Comparison of ENCODE assay signal across 8 mouse cellular contexts in the genomic region with DNA sequence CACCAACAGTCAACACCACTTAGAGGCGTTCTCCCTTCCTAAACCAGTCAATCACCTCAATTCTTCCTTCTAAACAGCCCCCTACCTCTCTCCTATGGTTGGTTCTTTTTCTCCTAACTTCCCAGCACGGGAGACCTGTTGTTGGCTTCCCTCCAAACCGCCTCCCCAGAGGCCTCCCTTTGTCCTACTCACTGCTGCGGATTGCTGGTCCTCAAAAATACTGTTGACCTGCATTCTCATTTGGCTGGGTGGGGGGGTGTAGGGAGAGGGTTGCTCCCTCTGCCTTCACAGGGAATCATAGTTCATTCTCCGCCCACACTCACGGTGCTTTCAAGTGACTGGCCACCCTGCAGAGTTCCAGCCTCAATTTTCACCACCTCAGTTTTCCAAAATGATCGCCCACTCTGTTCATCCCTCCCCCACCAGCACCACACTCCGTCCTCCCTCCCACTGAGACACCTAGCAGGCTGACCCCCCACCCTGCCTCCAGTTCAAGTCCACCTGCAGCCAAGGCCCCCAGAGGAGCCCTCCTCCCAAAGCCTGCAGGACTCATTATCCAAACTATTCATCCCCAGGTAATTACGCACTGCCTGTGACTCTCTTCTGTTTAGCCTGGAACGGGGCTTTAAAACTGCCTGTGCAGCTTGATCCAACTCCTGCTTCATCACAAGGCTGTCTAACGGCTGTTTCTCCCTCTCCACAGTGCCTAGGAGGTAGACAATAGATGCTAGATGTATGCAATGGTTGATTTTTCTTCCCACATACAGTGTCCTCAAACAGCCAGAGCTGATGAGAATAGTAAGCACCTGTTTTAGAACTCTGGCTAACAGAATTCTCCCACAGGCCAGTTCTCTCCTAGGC. TPM values are rescaled to one million over a fixed set of nuclear protein-coding genes. Genes with fewer than 3 reads are reported as not detected.
DNase-seq lines count a peak whose midpoint lies in the region; ATAC-seq and TF ChIP-seq lines count a peak whose summit lies in the region.

No protein-coding gene starts in this region.

- H3K27me3 ChIP-seq in embryonic facial prominence, embryonic 11.5 days (ENCODE audit: control insufficient read depth, insufficient read depth, low read length) = peaks cover 6% of the 10 kb centered on the region
- H3K27me3 ChIP-seq in hindbrain, embryonic 10.5 days (ENCODE audit: insufficient read depth, poor library complexity, severe bottlenecking) = peaks cover 47% of the 10 kb centered on the region
- H3K27me3 ChIP-seq in midbrain, postnatal 0 days (ENCODE audit: insufficient read depth, low read length) = no peaks in the 10 kb centered on the region

- no peak for ATAC-seq in embryonic facial prominence, embryonic 11.5 days (replicated peaks; ENCODE audit: insufficient number of reproducible peaks, low FRiP score, low TSS enrichment, low read depth)
- no peak for ATAC-seq in midbrain, postnatal 0 days (ENCODE audit: low FRiP score)

- no peak overlapping the region for H3K4me3 ChIP-seq in embryonic facial prominence, embryonic 11.5 days (ENCODE audit: low read depth, low read length)
- peak overlapping the region; percentile 63 for H3K4me3 ChIP-seq in hindbrain, embryonic 10.5 days
- H3K4me3 ChIP-seq in midbrain, postnatal 0 days (ENCODE audit: low read depth, low read length) = peak overlapping the region; percentile 60

- H3K4me1 ChIP-seq in embryonic facial prominence, embryonic 11.5 days (ENCODE audit: control insufficient read depth, insufficient read depth, low read length) = peaks cover 6% of the 10 kb centered on the region
- peaks cover 62% of the 10 kb centered on the region for H3K4me1 ChIP-seq in hindbrain, embryonic 10.5 days (replicated peaks)
- H3K4me1 ChIP-seq in midbrain, postnatal 0 days (ENCODE audit: insufficient read depth, low read length) = peaks cover 16% of the 10 kb centered on the region

- TF ChIP-seq CTCF in midbrain, postnatal 0 days (IDR thresholded peaks at IDR 0.05) = no peak

- H3K4me2 ChIP-seq in embryonic facial prominence, embryonic 11.5 days (ENCODE audit: low read depth, low read length) = peak overlapping the region; percentile 98
- peak overlapping the region; percentile 98 for H3K4me2 ChIP-seq in midbrain, postnatal 0 days (ENCODE audit: low read depth, low read length, poor library complexity, severe bottlenecking)

- H3K9me3 ChIP-seq in embryonic facial prominence, embryonic 11.5 days (replicated peaks; ENCODE audit: control insufficient read depth, low read length) = no peaks in the 10 kb centered on the region
- H3K9me3 ChIP-seq in hindbrain, embryonic 10.5 days = no peaks in the 10 kb centered on the region
- H3K9me3 ChIP-seq in midbrain, postnatal 0 days (ENCODE audit: low read length) = no peaks in the 10 kb centered on the region

- WGBS in embryonic facial prominence, embryonic 11.5 days = 13% methylated on average over 11 of the region's 11 CpGs
- 11% methylated on average over 11 of the region's 11 CpGs for WGBS in hindbrain, embryonic 10.5 days
- 23% methylated on average over 11 of the region's 11 CpGs for WGBS in midbrain, postnatal 0 days

- H3K36me3 ChIP-seq in embryonic facial prominence, embryonic 11.5 days (replicated peaks; ENCODE audit: control insufficient read depth, insufficient read depth, low read depth, low read length) = no peaks in the 10 kb centered on the region
- no peaks in the 10 kb centered on the region for H3K36me3 ChIP-seq in hindbrain, embryonic 10.5 days
- no peaks in the 10 kb centered on the region for H3K36me3 ChIP-seq in midbrain, postnatal 0 days (ENCODE audit: insufficient read depth, low read length)

- intact Hi-C loops in left cerebral cortex, postnatal 4 days (cut with DNase I) = no loop called here

- peak; percentile 28 for DNase-seq in urinary bladder, postnatal 25 days (ENCODE audit: low spot score)
- DNase-seq in urinary bladder, adult 18-20 months (ENCODE audit: low spot score in 2 of 2) = no peak
- no peak for DNase-seq in embryonic facial prominence, embryonic 11.5 days (ENCODE audit: low spot score)
- DNase-seq in hindbrain, embryonic 10.5 days (ENCODE audit: low spot score) = no peak
- DNase-seq in left cerebral cortex, postnatal 4 days = peak; percentile 42
- DNase-seq in midbrain, postnatal 0 days (ENCODE audit: low spot score) = no peak
- DNase-seq in thymus, postnatal 36 days = no peak
- DNase-seq in embryo, embryonic 9.5 days (ENCODE audit: extremely low spot score) = no peak

- no peak overlapping the region for H3K27ac ChIP-seq in embryonic facial prominence, embryonic 11.5 days (replicated peaks; ENCODE audit: low read depth, low read length)
- peak overlapping the region; percentile 84 for H3K27ac ChIP-seq in hindbrain, embryonic 10.5 days
- 0 out of 2 replicates have a peak overlapping the region, but pooled peaks have one; percentile 62 for H3K27ac ChIP-seq in midbrain, postnatal 0 days (ENCODE audit: low read depth, low read length)

- peak overlapping the region; percentile 71 for H3K9ac ChIP-seq in embryonic facial prominence, embryonic 11.5 days (replicated peaks; ENCODE audit: low read length)
- H3K9ac ChIP-seq in midbrain, postnatal 0 days (replicated peaks; ENCODE audit: low read length, poor library complexity, severe bottlenecking) = peak overlapping the region; percentile 25

RNA-seq across cellular contexts. Expression of gene Atp23, which starts 26.2 kb away (rescaled TPM):
- 18.9 and 19.3 TPM in 2 replicates for polyA plus RNA-seq in embryonic facial prominence, embryonic 11.5 days (2014; fragmentation: Nextera tagmentation; extraction: Ambion mirVana)
- polyA plus RNA-seq in hindbrain, embryonic 10.5 days (2016; fragmentation: Nextera tagmentation; extraction: Ambion mirVana) = 15.4 and 19.5 TPM in 2 replicates
- total RNA-seq in left cerebral cortex, postnatal 4 days (2021) = 10 to 100 TPM in 1 of 2 experiments, 1 to 10 TPM in 1; 9.6 to 12.4 TPM
- 13.2 and 17.4 TPM in 2 replicates for total RNA-seq in midbrain, postnatal 0 days (2014; rRNA removed)
- polyA plus RNA-seq in midbrain, postnatal 0 days (2015; fragmentation: Nextera tagmentation; extraction: Ambion mirVana) = 18.4 and 19.1 TPM in 2 replicates

RNA-seq across cellular contexts. Expression of gene Ctdsp2, which starts 51.2 kb away (rescaled TPM):
- polyA plus RNA-seq in embryonic facial prominence, embryonic 11.5 days (2014; fragmentation: Nextera tagmentation; extraction: Ambion mirVana) = 64.8 and 67.9 TPM in 2 replicates
- polyA plus RNA-seq in hindbrain, embryonic 10.5 days (2016; fragmentation: Nextera tagmentation; extraction: Ambion mirVana) = 33.5 and 36.5 TPM in 2 replicates
- total RNA-seq in left cerebral cortex, postnatal 4 days (2021) = 10 to 100 TPM; 57.6 to 61.4 TPM
- total RNA-seq in midbrain, postnatal 0 days (2014; rRNA removed) = 50.1 and 54.6 TPM in 2 replicates
- polyA plus RNA-seq in midbrain, postnatal 0 days (2015; fragmentation: Nextera tagmentation; extraction: Ambion mirVana) = 10.2 and 11.2 TPM in 2 replicates

Comparison
In these comparisons a context has a peak if more than half of its experiments do, and no peak if none do; other contexts are left out.
1. DNase-seq: peak in urinary bladder, postnatal 25 days (single experiment) and left cerebral cortex, postnatal 4 days (single experiment); none in urinary bladder, adult 18-20 months (0 of 2), embryonic facial prominence, embryonic 11.5 days (single experiment), hindbrain, embryonic 10.5 days (single experiment), midbrain, postnatal 0 days (single experiment), thymus, postnatal 36 days (0 of 2) and embryo, embryonic 9.5 days (single experiment).